Mouse (Mus musculus) embryonic fibroblast, embryonic 13.5 days (primary cell): ENCODE data around the gene Tes.

Source experiments
- CTCF ChIP-seq: IDR thresholded peaks from 2 replicates; pipeline ENCODE4 v1.5.1; 2011; ENCODE audit warnings: mild to moderate bottlenecking, control low read depth, low read length, moderate library complexity, borderline replicate concordance; ENCODE audit not compliant: insufficient read depth
- POLR2A ChIP-seq: IDR thresholded peaks from 2 replicates; pipeline ENCODE4 v1.6.1; 2011; ENCODE audit warnings: low read depth, mild to moderate bottlenecking, control low read depth, low read length, moderate library complexity

GRCm38 (mm10) chr6:17151071-17151715 is 86.2 kb downstream of the Tes start:
- TF ChIP-seq CTCF (no peak), POLR2A (no peak)
